Mouse (Mus musculus) lung, postnatal 0 days (tissue): ENCODE data around the gene Cenpf. TPM values are rescaled to one million over a fixed set of nuclear protein-coding genes. Genes with fewer than 3 reads are reported as not detected.
A peak's percentile ranks its signal among the peaks of the same experiment; 100 is the strongest.
"Not testable (repeated sequence)": the region's sequence is repeated elsewhere in the genome, so short reads cannot be mapped to it uniquely, and the experiment has no call there.

Source experiments
- ATAC-seq: fragments of 200-750 bp; cut with Nextera tagmentation; 2 replicates; pipeline ENCODE4 v1.8.0; 2017; ENCODE audit warnings: moderate library complexity
- DNase-seq: peaks from one replicate; pipeline ENCODE4 v3.0.0-alpha.2; 2016; ENCODE audit warnings: low spot score
- H3K27ac ChIP-seq: fragments of 300-500 bp; sonication (generic); 2 replicates; pipeline ENCODE4 v1.5.1; 2014; ENCODE audit warnings: antibody characterized with exemption, mild to moderate bottlenecking, low read length, mixed read lengths
- H3K27me3 ChIP-seq: fragments of 300-500 bp; sonication (generic); replicated peaks from 2 replicates; pipeline ENCODE4 v1.6.1; 2014; ENCODE audit warnings: low read length, mixed read lengths; ENCODE audit not compliant: insufficient read depth
- H3K36me3 ChIP-seq: fragments of 300-500 bp; sonication (generic); 2 replicates; pipeline ENCODE4 v1.6.1; 2014; ENCODE audit warnings: low read length, mixed read lengths; ENCODE audit not compliant: insufficient read depth
- H3K4me1 ChIP-seq: fragments of 300-500 bp; sonication (generic); 2 replicates; pipeline ENCODE4 v1.6.1; 2014; ENCODE audit warnings: antibody characterized with exemption, low read depth, low read length, mixed read lengths; ENCODE audit not compliant: insufficient read depth
- H3K4me2 ChIP-seq: fragments of 300-500 bp; sonication (generic); replicated peaks from 2 replicates; pipeline ENCODE4 v1.6.1; 2014; ENCODE audit warnings: low read depth, mild to moderate bottlenecking, low read length, moderate library complexity, mixed read lengths
- H3K4me3 ChIP-seq: fragments of 300-500 bp; sonication (generic); 2 replicates; pipeline ENCODE4 v1.5.1; 2014; ENCODE audit warnings: low read depth, low read length
- H3K9ac ChIP-seq: fragments of 300-500 bp; sonication (generic); replicated peaks from 2 replicates; pipeline ENCODE4 v1.6.1; 2014; ENCODE audit warnings: low read depth, mild to moderate bottlenecking
- H3K9me3 ChIP-seq: fragments of 300-500 bp; sonication (generic); 2 replicates; pipeline ENCODE4 v1.6.1; 2016; ENCODE audit warnings: low read length, mixed read lengths
- CTCF ChIP-seq: IDR thresholded peaks from 2 replicates; pipeline ENCODE4 v1.5.1; 2016; ENCODE audit warnings: antibody characterized with exemption, mild to moderate bottlenecking
- EP300 ChIP-seq: IDR thresholded peaks from 2 replicates; pipeline ENCODE4 v1.6.1; 2016; ENCODE audit warnings: antibody characterized with exemption, mild to moderate bottlenecking, control low read depth
- WGBS: fragments of 180-500 bp; shearing (Covaris S2); extraction: QIAGEN DNeasy Blood & Tissue Kit; methylation state at CpG from one replicate; pipeline ENCODE4 v1.1.7; 2014; 5-methylcytosine and 5-hydroxymethylcytosine counted together
- polyA plus RNA-seq: library from polyadenylated mRNA; unstranded; fragments of >200 nt; fragmentation: Nextera tagmentation; extraction: Ambion mirVana; gene quantifications from 2 replicates; pipeline ENCODE4 v1.2.1, GENCODE M21; 2015

Cenpf gene
- polyA plus RNA-seq, 1 experiment from 2014 or later, result 4.1 TPM

- 0 out of 2 replicates have a peak, but pooled peaks have one; percentile 20 for ATAC-seq
- Histone ChIP-seq H3K4me3 (no peak overlapping the region), H3K36me3 (no peaks in the 10 kb centered on the region), H3K4me1 (no peaks in the 10 kb centered on the region), H3K9ac (no peak overlapping the region), H3K9me3 (no peaks in the 10 kb centered on the region), H3K27me3 (no peaks in the 10 kb centered on the region), H3K4me2 (no peak overlapping the region), H3K27ac (no peak overlapping the region)
- DNase-seq, result peak; percentile 38
- TF ChIP-seq CTCF (peak; percentile 67), EP300 (no peak)
- WGBS, result 43% methylated on average over 7 of the region's 7 CpGs
These were observed 15.3 kb upstream of the Cenpf start for GRCm38 (mm10) chr1:189703156-189703555.

GRCm38 (mm10) chr1:189700990-189701389 lies 13.1 kb upstream of the Cenpf start:
- Histone ChIP-seq H3K27me3 (no peaks in the 10 kb centered on the region), H3K36me3 (no peaks in the 10 kb centered on the region), H3K9ac (no peak overlapping the region), H3K4me1 (no peaks in the 10 kb centered on the region), H3K27ac (no peak overlapping the region), H3K9me3 (no peaks in the 10 kb centered on the region), H3K4me2 (no peak overlapping the region), H3K4me3 (no peak overlapping the region)
- ATAC-seq (no peak), DNase-seq (peak; percentile 83)
- TF ChIP-seq EP300, result no peak
- peak; percentile 88 for TF ChIP-seq CTCF
- WGBS, result 0% methylated on average over 6 of the region's 6 CpGs

GRCm38 (mm10) chr1:189700186-189700585 lies 12.3 kb upstream of the Cenpf start:
- no peak for DNase-seq
- Histone ChIP-seq H3K4me1 (no peaks in the 10 kb centered on the region), H3K9ac (no peak overlapping the region), H3K27ac (no peak overlapping the region), H3K27me3 (no peaks in the 10 kb centered on the region), H3K4me3 (no peak overlapping the region), H3K36me3 (no peaks in the 10 kb centered on the region), H3K4me2 (no peak overlapping the region), H3K9me3 (no peaks in the 10 kb centered on the region)
- no peak for TF ChIP-seq EP300
- no peak for TF ChIP-seq CTCF
- ATAC-seq, result no peak
- WGBS, result 46% methylated on average over 6 of the region's 6 CpGs

GRCm38 (mm10) chr1:189698416-189698815 lies 10.5 kb upstream of the Cenpf start:
- peak; percentile 73 for ATAC-seq
- no peak overlapping the region for H3K27ac ChIP-seq
- WGBS, result 42% methylated on average over 4 of the region's 4 CpGs
- no peaks in the 10 kb centered on the region for H3K9me3 ChIP-seq
- H3K36me3 ChIP-seq, result no peaks in the 10 kb centered on the region
- H3K4me1 ChIP-seq, result no peaks in the 10 kb centered on the region
- H3K4me2 ChIP-seq, result no peak overlapping the region
- H3K27me3 ChIP-seq, result no peaks in the 10 kb centered on the region
- H3K4me3 ChIP-seq, result no peak overlapping the region
- peak; percentile 48 for DNase-seq
- TF ChIP-seq CTCF, result peak; percentile 65
- no peak for TF ChIP-seq EP300
- H3K9ac ChIP-seq, result no peak overlapping the region

GRCm38 (mm10) chr1:189695321-189695720 lies 7.4 kb upstream of the Cenpf start:
- Histone ChIP-seq H3K4me2 (no peak overlapping the region), H3K9ac (no peak overlapping the region), H3K27me3 (no peaks in the 10 kb centered on the region), H3K36me3 (no peaks in the 10 kb centered on the region), H3K4me1 (no peaks in the 10 kb centered on the region), H3K9me3 (no peaks in the 10 kb centered on the region), H3K27ac (no peak overlapping the region), H3K4me3 (no peak overlapping the region)
- TF ChIP-seq EP300 (no peak), CTCF (no peak)
- ATAC-seq (no peak), DNase-seq (no peak)

- Histone ChIP-seq H3K27me3 (no peaks in the 10 kb centered on the region), H3K27ac (no peak overlapping the region), H3K9me3 (no peaks in the 10 kb centered on the region), H3K4me3 (no peak overlapping the region), H3K4me2 (no peak overlapping the region), H3K4me1 (no peaks in the 10 kb centered on the region), H3K36me3 (no peaks in the 10 kb centered on the region), H3K9ac (no peak overlapping the region)
- no peak for DNase-seq
- WGBS, result 76% methylated on average over 2 of the region's 2 CpGs
- no peak for ATAC-seq
- TF ChIP-seq EP300 (no peak), CTCF (no peak)
These were observed 6.5 kb upstream of the Cenpf start for GRCm38 (mm10) chr1:189694391-189694790.

GRCm38 (mm10) chr1:189692442-189692841 lies 4.6 kb upstream of the Cenpf start:
- not testable (repeated sequence) for H3K9me3 ChIP-seq, H3K4me2 ChIP-seq, ATAC-seq, H3K36me3 ChIP-seq, H3K27me3 ChIP-seq, H3K4me1 ChIP-seq, DNase-seq, H3K9ac ChIP-seq, H3K27ac ChIP-seq, H3K4me3 ChIP-seq
- WGBS, result 31% methylated on average over 3 of the region's 3 CpGs
